Mouse (Mus musculus) intestine, embryonic 15.5 days (tissue): ENCODE data around the gene Ndufs7. TPM values are rescaled to one million over a fixed set of nuclear protein-coding genes. Genes with fewer than 3 reads are reported as not detected.
A peak's percentile ranks its signal among the peaks of the same experiment; 100 is the strongest.

Experiments used
- ATAC-seq: fragments of 200-750 bp; cut with Nextera tagmentation; 2 replicates; pipeline ENCODE4 v1.8.0; 2017; ENCODE audit warnings: moderate TSS enrichment, moderate library complexity
- H3K27ac ChIP-seq: fragments of 300-500 bp; sonication (generic); 2 replicates; pipeline ENCODE4 v1.5.1; 2015; ENCODE audit warnings: mild to moderate bottlenecking, inconsistent platforms
- H3K27me3 ChIP-seq: fragments of 300-500 bp; sonication (generic); replicated peaks from 2 replicates; pipeline ENCODE4 v1.6.1; 2015; ENCODE audit warnings: inconsistent platforms
- H3K36me3 ChIP-seq: fragments of 300-500 bp; sonication (generic); 2 replicates; pipeline ENCODE4 v1.6.1; 2015; ENCODE audit warnings: inconsistent platforms
- H3K4me1 ChIP-seq: fragments of 300-500 bp; sonication (generic); replicated peaks from 2 replicates; pipeline ENCODE4 v1.6.1; 2015; ENCODE audit warnings: inconsistent platforms
- H3K4me2 ChIP-seq: fragments of 300-500 bp; sonication (generic); replicated peaks from 2 replicates; pipeline ENCODE4 v1.6.1; 2015; ENCODE audit warnings: mild to moderate bottlenecking, inconsistent platforms
- H3K4me3 ChIP-seq: fragments of 300-500 bp; sonication (generic); replicated peaks from 2 replicates; pipeline ENCODE4 v1.5.1; 2015; ENCODE audit warnings: inconsistent platforms
- H3K9ac ChIP-seq: fragments of 300-500 bp; sonication (generic); 2 replicates; pipeline ENCODE4 v1.6.1; 2015; ENCODE audit warnings: inconsistent platforms
- H3K9me3 ChIP-seq: fragments of 300-500 bp; sonication (generic); 2 replicates; pipeline ENCODE4 v1.6.1; 2016; ENCODE audit warnings: inconsistent platforms
- WGBS: fragments of 180-500 bp; shearing (Covaris S2); methylation state at CpG from one replicate; pipeline ENCODE4 v1.1.7; 2015; 5-methylcytosine and 5-hydroxymethylcytosine counted together
- polyA plus RNA-seq: library from polyadenylated mRNA; unstranded; fragments of >200 nt; fragmentation: Nextera tagmentation; extraction: Ambion mirVana; gene quantifications from 2 replicates; pipeline ENCODE4 v1.2.1, GENCODE M21; 2015

Ndufs7 gene
- polyA plus RNA-seq, 1 experiment from 2014 or later, result 467 TPM

DNA sequence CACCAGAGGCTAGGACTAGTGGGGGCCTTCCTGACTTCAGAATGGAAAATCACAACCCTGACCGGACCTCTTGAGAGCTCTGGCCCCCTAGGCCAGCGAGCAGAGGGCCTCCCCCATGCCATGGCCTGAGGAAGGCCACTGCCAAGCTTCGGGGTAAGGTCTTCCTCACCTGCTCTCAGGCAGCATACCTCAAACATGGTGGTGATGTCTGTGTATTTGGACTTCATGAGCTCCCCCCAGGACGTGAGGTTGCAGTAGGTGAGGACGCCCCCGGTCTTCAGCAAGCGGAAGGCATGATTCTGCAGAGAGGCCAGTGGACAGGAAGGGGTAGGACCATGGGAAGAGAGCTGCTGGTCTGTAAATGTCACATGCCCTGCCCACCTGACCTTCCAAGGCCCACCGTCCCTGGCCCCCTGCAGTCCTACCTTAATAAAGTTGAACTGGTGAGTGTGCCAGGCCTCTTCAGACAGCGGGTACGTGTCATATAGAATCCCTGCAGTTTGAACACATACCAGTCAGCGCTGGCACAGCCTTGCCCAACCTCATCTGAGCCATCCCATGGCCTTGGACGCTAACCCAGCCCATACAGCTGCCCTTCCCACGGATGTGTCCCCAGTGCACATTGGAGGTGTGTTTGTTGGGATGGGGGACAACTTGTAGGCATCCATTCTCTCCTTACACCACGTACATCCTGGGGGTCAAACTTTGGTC, 10.0 kb downstream of the Ndufs7 start:
- H3K4me2 ChIP-seq, result peak overlapping the region; percentile 92

DNA sequence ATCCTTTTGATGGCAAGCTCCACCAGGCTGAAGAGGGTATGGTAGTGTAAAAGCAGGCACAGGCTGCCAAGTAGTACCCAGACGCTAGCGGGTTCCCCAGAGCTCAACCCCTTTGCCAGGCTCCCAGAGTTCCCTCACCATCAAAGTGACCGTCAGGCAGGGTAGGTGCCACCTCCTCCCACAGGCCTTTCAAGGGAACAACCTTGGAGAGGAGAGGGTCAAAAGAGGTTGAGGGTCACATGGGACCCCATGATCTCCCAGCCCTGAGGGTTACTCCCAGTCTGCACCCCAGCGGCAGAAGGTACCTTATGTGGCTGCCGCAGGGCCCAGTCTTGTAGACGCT, 10.5 kb downstream of the Ndufs7 start:
- peaks cover 34% of the 10 kb centered on the region for H3K4me1 ChIP-seq
- peak overlapping the region; percentile 49 for H3K4me3 ChIP-seq
- peak overlapping the region; percentile 99; the same call in 1 of the 2 replicates for H3K27ac ChIP-seq
- ATAC-seq, result no peak
- no peaks in the 10 kb centered on the region for H3K9me3 ChIP-seq
- no peaks in the 10 kb centered on the region for H3K27me3 ChIP-seq
- peaks cover 35% of the 10 kb centered on the region for H3K36me3 ChIP-seq
- H3K4me2 ChIP-seq, result peak overlapping the region; percentile 92
- WGBS, result 73% methylated on average over 6 of the region's 6 CpGs
- peak overlapping the region; percentile 61; the same call in 1 of the 2 replicates for H3K9ac ChIP-seq

More for the DNA sequence above, 10.0 kb downstream of the Ndufs7 start:
- peaks cover 39% of the 10 kb centered on the region for H3K36me3 ChIP-seq
- no peaks in the 10 kb centered on the region for H3K27me3 ChIP-seq
- ATAC-seq, result no peak
- 89% methylated on average over 14 of the region's 14 CpGs for WGBS
- H3K9ac ChIP-seq, result peak overlapping the region; percentile 61
- no peak overlapping the region for H3K27ac ChIP-seq
- no peaks in the 10 kb centered on the region for H3K9me3 ChIP-seq
- peaks cover 31% of the 10 kb centered on the region for H3K4me1 ChIP-seq
- H3K4me3 ChIP-seq, result no peak overlapping the region

DNA sequence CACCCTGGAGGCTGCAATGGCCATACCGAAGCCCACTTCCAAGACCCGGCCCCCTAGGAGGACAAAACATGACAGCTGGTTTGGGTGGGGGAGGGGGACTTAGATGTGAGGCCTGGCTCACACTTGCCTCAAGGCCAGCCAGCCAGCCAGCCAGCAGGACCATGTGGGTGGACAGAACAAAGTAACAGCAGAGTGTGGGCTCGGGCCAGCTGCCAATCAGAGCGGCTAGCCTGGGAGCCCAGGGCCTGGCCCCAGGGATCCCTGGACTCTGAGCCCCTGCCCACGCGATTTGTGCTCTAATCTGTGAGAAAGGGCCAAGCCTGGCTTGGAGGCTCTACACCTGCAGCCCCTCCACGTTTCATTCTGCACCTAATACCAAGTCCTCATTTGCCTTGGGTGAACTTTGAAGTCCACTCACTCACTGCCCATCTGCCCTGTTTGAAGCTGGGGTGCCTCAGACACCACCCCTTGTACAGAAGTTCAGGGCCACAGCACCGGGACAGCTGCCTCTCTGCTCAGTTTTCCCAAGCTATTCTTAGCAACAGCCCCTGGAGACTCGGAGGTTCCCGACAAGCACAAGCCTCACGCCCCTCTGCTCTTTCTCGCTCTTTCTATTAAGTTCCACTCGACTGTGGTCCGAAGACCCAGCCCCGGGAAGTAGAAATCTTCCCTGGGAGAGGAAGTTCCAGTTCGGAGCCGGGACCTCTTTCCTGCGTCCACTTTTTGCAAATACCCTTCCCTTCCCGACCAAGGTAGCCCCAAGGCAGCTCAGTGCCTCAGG, 11.1 kb downstream of the Ndufs7 start:
- H3K4me2 ChIP-seq, result peak overlapping the region; percentile 92
- H3K36me3 ChIP-seq, result peaks cover 29% of the 10 kb centered on the region
- H3K4me1 ChIP-seq, result peaks cover 31% of the 10 kb centered on the region
- H3K27ac ChIP-seq, result peak overlapping the region; percentile 99
- peak overlapping the region; percentile 61 for H3K9ac ChIP-seq
- ATAC-seq, result no peak
- 7% methylated on average over 19 of the region's 19 CpGs for WGBS
- H3K9me3 ChIP-seq, result no peaks in the 10 kb centered on the region
- H3K4me3 ChIP-seq, result peak overlapping the region; percentile 49
- H3K27me3 ChIP-seq, result no peaks in the 10 kb centered on the region

DNA sequence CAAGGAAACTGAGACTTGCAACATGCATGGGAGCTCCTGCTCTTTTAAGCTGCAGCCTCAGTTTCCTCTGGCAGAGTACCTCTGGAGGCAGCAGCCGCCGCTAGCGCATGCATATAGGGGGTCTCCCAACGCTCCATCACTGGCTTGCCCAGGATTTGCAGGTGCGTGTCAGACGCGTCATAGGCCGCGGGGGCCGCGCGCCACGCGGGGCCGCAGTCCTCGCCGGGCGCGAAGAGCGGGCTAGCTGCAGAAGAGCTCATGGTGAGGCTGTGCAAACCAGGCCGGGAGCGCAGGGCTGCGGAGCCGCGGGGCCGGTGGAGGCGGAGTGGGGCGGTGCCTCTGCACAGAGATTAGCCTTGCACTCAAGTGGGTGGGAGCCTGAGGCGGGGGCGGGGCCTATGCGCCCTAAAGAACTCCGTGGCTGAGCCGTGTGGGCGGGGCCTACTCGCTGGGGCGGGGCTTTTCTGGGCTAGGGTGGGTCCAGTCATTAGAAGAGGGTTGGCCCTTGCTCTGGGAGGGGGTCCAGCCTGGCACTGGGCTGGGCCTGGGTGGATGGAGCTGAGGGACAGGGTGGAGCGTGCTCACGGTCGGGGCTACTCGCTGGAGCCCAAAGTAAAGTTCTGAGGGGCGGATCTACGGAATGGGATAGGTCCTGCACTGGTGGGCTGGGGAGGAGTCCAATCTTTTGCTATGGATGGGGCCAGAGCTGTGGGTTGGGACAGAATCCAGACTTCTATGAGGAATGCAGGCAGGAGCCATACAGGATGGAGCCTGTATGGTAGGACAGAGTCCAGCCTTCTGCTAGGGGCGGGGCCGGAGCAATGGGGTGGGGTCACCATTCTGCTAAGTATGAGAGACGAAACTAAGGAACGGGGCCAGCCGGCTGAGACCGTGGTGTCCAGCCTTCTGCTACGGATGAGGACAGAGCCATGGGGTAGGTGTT, 12.0 kb downstream of the Ndufs7 start, which contains the start of the genes Gamt and Dazap1:
Gamt (minus strand) TSS at position 371 of the 943 bp plus-strand sequence.
Dazap1 (plus strand) TSS at position 845 of the 943 bp plus-strand sequence.
- no peaks in the 10 kb centered on the region for H3K27me3 ChIP-seq
- under 1% methylated on average over 49 of the region's 49 CpGs for WGBS
- H3K36me3 ChIP-seq, result peaks cover 24% of the 10 kb centered on the region
- peak; percentile 90 for ATAC-seq
- H3K27ac ChIP-seq, result peak within 1 kb of the TSS; percentile 99
- peaks cover 33% of the 10 kb centered on the region for H3K4me1 ChIP-seq
- H3K4me3 ChIP-seq, result peak within 1 kb of the TSS; percentile 49
- peak within 1 kb of the TSS; percentile 61 for H3K9ac ChIP-seq
- peak within 1 kb of the TSS; percentile 92 for H3K4me2 ChIP-seq
- H3K9me3 ChIP-seq, result no peaks in the 10 kb centered on the region

DNA sequence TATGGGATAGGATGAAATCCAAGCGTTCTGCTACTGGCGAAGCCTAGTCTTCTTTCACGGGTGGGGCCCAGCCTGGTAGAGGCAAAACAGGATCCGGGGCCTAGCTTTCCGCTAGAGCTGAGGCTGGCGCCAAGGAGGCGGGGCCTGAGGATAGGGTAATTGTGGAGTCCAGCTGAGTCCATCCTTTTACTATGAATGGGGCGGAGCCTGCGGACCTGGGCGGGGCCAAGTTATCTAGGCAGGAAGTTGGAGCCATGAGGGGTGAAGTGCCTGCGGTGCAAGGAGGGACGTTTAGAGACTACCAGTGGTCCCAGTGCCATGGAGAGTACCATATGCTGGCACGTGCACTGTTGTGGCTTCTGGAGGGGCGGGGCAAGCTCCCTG, 12.7 kb downstream of the Ndufs7 start:
- Histone ChIP-seq H3K27ac (peak overlapping the region; percentile 99), H3K9me3 (no peaks in the 10 kb centered on the region), H3K9ac (peak overlapping the region; percentile 61), H3K4me2 (peak overlapping the region; percentile 92), H3K4me3 (peak overlapping the region; percentile 49), H3K4me1 (peaks cover 39% of the 10 kb centered on the region), H3K27me3 (no peaks in the 10 kb centered on the region), H3K36me3 (peaks cover 20% of the 10 kb centered on the region)
- 0% methylated on average over 14 of the region's 14 CpGs for WGBS
- peak; percentile 77 for ATAC-seq

DNA sequence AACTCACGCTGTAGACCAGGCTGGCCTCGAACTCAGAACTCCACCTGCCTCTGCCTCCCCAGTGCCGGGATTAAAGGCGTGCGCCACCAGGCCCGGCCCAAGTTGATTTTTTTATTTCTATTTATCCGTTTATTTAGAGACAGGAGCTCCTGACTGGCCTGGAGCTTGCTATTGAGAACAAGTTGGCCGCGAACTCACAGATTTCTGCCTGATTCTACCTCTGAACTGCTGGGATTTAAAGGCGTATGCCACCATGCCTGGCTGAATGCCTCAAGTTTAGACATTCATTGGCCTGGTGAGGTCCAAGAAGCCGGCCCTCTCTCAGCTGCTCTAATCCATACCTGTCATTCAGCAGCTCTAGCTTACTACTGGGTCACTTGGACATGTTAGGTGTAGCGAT, 13.2 kb downstream of the Ndufs7 start:
- peak overlapping the region; percentile 49 for H3K4me3 ChIP-seq
- H3K9ac ChIP-seq, result peak overlapping the region; percentile 54; the same call in 1 of the 2 replicates
- peak overlapping the region; percentile 99 for H3K27ac ChIP-seq
- peak overlapping the region; percentile 92 for H3K4me2 ChIP-seq
- no peaks in the 10 kb centered on the region for H3K9me3 ChIP-seq
- peaks cover 43% of the 10 kb centered on the region for H3K4me1 ChIP-seq
- ATAC-seq, result no peak
- no peaks in the 10 kb centered on the region for H3K27me3 ChIP-seq
- H3K36me3 ChIP-seq, result peaks cover 15% of the 10 kb centered on the region; the same call in 1 of the 2 replicates
- 70% methylated on average over 12 of the region's 12 CpGs for WGBS

DNA sequence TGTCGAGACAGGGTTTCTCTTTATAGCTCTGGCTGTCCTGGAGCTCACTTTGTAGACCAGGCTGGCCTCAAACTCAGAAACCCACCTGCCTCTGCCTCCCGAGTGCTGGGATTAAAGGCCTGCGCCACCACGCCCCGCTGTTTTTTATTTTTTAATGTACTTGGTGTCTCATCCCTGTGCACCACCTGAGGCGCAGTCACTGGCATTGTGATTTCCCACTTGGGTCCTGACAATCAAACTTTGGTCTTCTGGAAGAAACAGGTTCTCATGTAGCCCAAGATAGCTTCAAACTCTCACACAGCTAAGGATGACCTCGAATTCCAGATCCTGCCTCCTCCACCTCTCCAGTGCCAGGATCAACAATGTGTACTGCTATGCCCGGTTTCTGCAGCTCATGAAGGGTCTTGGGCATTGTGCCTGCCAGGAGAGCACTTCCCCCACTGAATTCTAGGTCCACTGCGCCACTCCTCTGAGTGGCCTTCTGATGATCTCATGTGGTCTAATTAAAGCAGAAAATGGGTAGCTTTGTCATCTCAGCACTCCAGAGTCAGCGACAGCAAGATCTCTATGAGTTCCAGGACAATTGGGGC, 13.9 kb downstream of the Ndufs7 start:
- H3K4me3 ChIP-seq, result no peak overlapping the region
- H3K27me3 ChIP-seq, result no peaks in the 10 kb centered on the region
- no peak overlapping the region for H3K9ac ChIP-seq
- no peak for ATAC-seq
- no peak overlapping the region for H3K27ac ChIP-seq
- WGBS, result 92% methylated on average over 10 of the region's 10 CpGs
- H3K36me3 ChIP-seq, result peaks cover 10% of the 10 kb centered on the region; the same call in 1 of the 2 replicates
- peaks cover 49% of the 10 kb centered on the region for H3K4me1 ChIP-seq
- H3K9me3 ChIP-seq, result no peaks in the 10 kb centered on the region
- H3K4me2 ChIP-seq, result 0 out of 2 replicates have a peak overlapping the region, but pooled peaks have one; percentile 92

DNA sequence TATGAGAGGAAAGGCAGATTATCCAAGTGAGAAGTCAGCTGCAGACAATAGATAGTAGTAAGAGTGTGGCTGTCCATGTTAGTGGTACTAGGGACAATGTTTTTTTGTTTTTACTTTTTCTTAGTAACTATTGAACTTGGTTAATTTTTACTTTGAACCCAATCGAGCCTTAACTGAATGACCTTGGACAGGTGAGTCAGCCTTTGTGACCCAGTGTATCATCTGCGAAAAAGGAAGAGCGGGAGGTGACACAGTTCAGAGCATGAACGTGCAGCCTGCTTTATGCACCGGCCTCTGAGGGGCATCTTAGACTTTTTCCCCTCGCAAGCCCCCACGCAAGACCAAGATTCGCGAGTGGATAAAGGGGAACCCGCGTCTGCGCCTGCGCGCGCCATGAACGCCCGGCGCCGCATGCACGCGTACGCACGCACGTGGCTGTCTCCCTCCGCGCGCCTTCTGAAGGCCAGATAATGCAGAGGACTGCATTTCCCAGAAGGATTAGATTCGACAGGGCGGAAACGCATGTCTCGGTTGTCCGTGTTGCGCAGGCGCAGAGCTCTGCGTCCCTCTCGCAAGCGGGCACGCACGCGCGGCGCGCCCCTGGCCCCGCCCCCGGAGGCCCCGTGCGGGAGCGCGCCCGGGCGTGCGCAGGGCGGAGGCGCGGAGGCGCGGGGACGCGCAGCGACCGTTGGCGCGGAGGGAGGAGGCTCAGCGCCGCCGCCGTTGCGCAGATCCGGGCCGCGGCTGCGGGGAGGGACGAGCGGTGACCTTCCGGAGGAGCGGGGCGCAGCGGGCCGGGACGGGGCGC, 15.6 kb downstream of the Ndufs7 start:
- H3K4me2 ChIP-seq, result peak overlapping the region; percentile 69
- H3K4me3 ChIP-seq, result peak overlapping the region; percentile 93
- H3K27ac ChIP-seq, result peak overlapping the region; percentile 82
- H3K9me3 ChIP-seq, result no peaks in the 10 kb centered on the region
- under 1% methylated on average over 80 of the region's 81 CpGs for WGBS
- ATAC-seq, result peak; percentile 69
- H3K9ac ChIP-seq, result peak overlapping the region; percentile 100
- H3K4me1 ChIP-seq, result peaks cover 52% of the 10 kb centered on the region
- no peaks in the 10 kb centered on the region for H3K36me3 ChIP-seq
- H3K27me3 ChIP-seq, result no peaks in the 10 kb centered on the region

DNA sequence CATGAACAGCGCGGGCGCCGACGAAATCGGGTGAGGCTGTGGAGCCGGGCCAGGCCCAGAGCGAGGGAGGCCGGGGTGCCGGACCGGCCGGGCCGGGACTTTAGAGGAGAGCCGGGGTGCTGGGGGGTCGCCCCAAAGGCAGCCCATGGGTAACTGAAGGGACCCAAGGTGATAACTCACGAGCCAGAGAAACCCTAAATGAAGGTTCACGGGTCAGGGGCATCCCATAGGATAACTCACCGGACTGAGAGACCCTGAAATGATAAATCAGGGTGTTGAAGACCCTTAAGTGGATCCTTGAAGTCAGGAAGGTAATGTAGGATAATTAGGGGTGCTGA, 16.2 kb downstream of the Ndufs7 start:
- peaks cover 50% of the 10 kb centered on the region for H3K4me1 ChIP-seq
- no peaks in the 10 kb centered on the region for H3K36me3 ChIP-seq
- peak overlapping the region; percentile 100 for H3K9ac ChIP-seq
- H3K27me3 ChIP-seq, result no peaks in the 10 kb centered on the region
- peak overlapping the region; percentile 82 for H3K27ac ChIP-seq
- H3K4me3 ChIP-seq, result peak overlapping the region; percentile 93
- H3K9me3 ChIP-seq, result no peaks in the 10 kb centered on the region
- no peak for ATAC-seq
- WGBS, result 0% methylated on average over 18 of the region's 18 CpGs
- peak overlapping the region; percentile 58 for H3K4me2 ChIP-seq

DNA sequence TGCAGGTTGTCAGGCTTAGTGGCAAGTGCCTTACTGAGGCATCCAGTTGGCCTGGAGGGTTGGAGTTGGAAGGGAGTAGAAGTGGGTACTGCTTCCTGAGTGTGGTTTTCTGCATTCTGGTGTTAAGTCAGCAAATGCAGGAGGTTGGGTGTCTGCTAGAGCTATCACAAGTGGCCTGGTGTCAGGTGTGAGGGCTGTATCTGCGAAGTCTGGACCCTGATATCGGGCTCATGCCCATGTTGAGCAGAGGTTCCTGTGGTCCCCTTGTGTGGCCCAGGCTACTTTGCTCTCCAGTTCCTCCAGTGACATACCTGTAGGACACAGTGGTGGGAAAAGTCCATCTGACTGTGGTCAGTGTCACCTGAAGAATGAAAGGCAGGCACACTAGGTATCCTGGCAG, 21.2 kb downstream of the Ndufs7 start:
- no peak for ATAC-seq
- WGBS, result 95% methylated on average over 2 of the region's 2 CpGs
- H3K4me1 ChIP-seq, result peaks cover 49% of the 10 kb centered on the region
- H3K27ac ChIP-seq, result peak overlapping the region; percentile 70
- no peaks in the 10 kb centered on the region for H3K27me3 ChIP-seq
- no peaks in the 10 kb centered on the region for H3K9me3 ChIP-seq
- peak overlapping the region; percentile 40 for H3K9ac ChIP-seq
- H3K4me2 ChIP-seq, result 0 out of 2 replicates have a peak overlapping the region, but pooled peaks have one; percentile 33
- H3K36me3 ChIP-seq, result peaks cover 7% of the 10 kb centered on the region
- no peak overlapping the region for H3K4me3 ChIP-seq

DNA sequence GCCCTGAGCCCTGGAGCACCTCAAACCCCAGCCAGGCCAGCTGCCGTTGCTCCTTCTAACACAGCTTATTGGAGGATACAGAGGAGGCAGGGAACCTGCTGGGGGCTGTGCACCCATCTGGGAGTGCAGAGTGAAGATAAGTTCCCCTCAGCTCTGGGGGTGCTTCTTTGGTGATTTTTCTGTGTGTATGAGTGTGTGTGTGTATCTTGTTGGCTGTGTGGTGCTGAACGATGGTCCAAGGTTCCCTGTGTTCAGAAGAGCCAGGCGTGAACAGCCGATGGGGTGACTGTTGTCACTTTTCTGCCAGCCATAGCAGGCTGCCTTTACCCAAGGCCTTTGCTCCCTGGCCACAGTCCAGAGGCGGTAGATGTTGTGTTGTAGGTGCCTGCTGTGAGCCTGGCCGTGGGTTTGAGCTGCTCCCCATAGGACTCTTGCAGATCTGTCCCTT, 21.8 kb downstream of the Ndufs7 start:
- peak overlapping the region; percentile 70 for H3K27ac ChIP-seq
- 66% methylated on average over 6 of the region's 6 CpGs for WGBS
- H3K9ac ChIP-seq, result peak overlapping the region; percentile 40
- H3K27me3 ChIP-seq, result no peaks in the 10 kb centered on the region
- peak; percentile 18; the same call in 1 of the 2 replicates for ATAC-seq
- no peak overlapping the region for H3K4me3 ChIP-seq
- H3K9me3 ChIP-seq, result no peaks in the 10 kb centered on the region
- peaks cover 48% of the 10 kb centered on the region for H3K4me1 ChIP-seq
- H3K36me3 ChIP-seq, result peaks cover 7% of the 10 kb centered on the region
- H3K4me2 ChIP-seq, result peak overlapping the region; percentile 33
